Mouse (Mus musculus) neural tube, embryonic 13.5 days (tissue): Measurements from ENCODE around the gene Slc2a1. TPM values are rescaled to one million over a fixed set of nuclear protein-coding genes. Genes with fewer than 3 reads are reported as not detected.

Source experiments
- ATAC-seq: fragments of 200-750 bp; cut with Nextera tagmentation; 2 replicates; pipeline ENCODE4 v1.8.0; 2017; ENCODE audit warnings: low read depth, mild to moderate bottlenecking, moderate TSS enrichment, moderate library complexity
- H3K27ac ChIP-seq: fragments of 300-500 bp; sonication (generic); replicated peaks from 2 replicates; pipeline ENCODE4 v1.5.1; 2015; ENCODE audit warnings: moderate library complexity, mild to moderate bottlenecking, inconsistent platforms
- H3K27me3 ChIP-seq: fragments of 300-500 bp; sonication (generic); 2 replicates; pipeline ENCODE4 v1.6.1; 2015; ENCODE audit warnings: mild to moderate bottlenecking, inconsistent platforms
- H3K36me3 ChIP-seq: fragments of 300-500 bp; sonication (generic); 2 replicates; pipeline ENCODE4 v1.6.1; 2015; ENCODE audit warnings: mild to moderate bottlenecking, inconsistent platforms
- H3K4me1 ChIP-seq: fragments of 300-500 bp; sonication (generic); replicated peaks from 2 replicates; pipeline ENCODE4 v1.6.1; 2015; ENCODE audit warnings: inconsistent platforms
- H3K4me2 ChIP-seq: fragments of 300-500 bp; sonication (generic); 2 replicates; pipeline ENCODE4 v1.6.1; 2015; ENCODE audit warnings: inconsistent platforms, mild to moderate bottlenecking, moderate library complexity
- H3K4me3 ChIP-seq: fragments of 300-500 bp; sonication (generic); 2 replicates; pipeline ENCODE4 v1.5.1; 2015; ENCODE audit warnings: mild to moderate bottlenecking, inconsistent platforms
- H3K9ac ChIP-seq: fragments of 300-500 bp; sonication (generic); 2 replicates; pipeline ENCODE4 v1.6.1; 2015; ENCODE audit warnings: moderate library complexity, mild to moderate bottlenecking, inconsistent platforms
- H3K9me3 ChIP-seq: fragments of 300-500 bp; sonication (generic); 2 replicates; pipeline ENCODE4 v1.6.1; 2016; ENCODE audit warnings: inconsistent platforms
- WGBS: fragments of 180-500 bp; shearing (Covaris S2); methylation state at CpG from one replicate; pipeline ENCODE4 v1.1.7; 2015; 5-methylcytosine and 5-hydroxymethylcytosine counted together
- polyA plus RNA-seq: library from polyadenylated mRNA; unstranded; fragments of >200 nt; fragmentation: Nextera tagmentation; extraction: Ambion mirVana; gene quantifications from 2 replicates; pipeline ENCODE4 v1.2.1, GENCODE M21; 2015

Gene Slc2a1
- polyA plus RNA-seq, 1 experiment from 2014 or later = 90.4 TPM

DNA sequence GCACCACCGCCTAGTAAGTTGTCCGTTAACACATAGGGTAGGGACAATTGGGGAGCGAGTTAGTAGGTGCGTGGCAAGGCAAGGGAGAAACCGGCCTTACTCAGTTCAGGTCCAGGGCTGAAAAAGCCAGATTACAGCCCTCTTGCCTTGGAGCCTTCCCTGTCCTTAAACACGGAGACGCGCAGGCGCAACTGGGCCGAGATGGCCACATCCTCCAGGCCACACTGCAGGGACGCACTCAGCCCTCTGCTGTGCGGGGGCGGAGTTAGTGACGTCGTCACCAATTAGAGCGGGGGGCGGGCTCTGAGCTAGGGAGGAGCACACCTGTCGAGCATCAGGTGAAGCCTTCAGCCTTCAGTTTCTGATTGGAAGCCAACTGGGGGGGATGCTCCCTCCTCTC is 29.7 kb downstream of the Slc2a1 start:
- 0 out of 2 replicates have a peak overlapping the region, but pooled peaks have one; percentile 20 for H3K27ac ChIP-seq

DNA sequence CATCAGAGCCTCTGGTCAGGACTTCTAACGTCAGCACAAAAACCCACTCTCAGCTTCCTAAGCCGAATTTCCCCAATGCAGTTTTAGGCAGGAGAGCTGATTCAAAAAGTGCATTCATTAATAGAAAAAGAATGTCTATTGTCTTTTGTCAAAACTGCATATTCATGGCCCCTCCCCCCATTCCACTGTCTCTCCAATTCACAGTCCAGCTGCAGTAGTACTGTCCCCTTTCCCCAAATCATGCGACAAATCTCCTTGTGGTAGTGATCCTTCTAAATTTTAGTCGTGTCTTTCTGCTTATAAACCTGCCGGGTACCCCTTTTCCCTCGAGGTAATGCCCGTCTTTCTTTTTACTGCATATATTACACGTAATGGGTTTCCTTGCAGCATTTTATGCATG is 30.3 kb downstream of the Slc2a1 start:
- Histone ChIP-seq H3K9me3 (no peaks in the 10 kb centered on the region), H3K36me3 (peaks cover 36% of the 10 kb centered on the region), H3K4me3 (peak overlapping the region; percentile 33; the same call in 1 of the 2 replicates), H3K4me2 (peak overlapping the region; percentile 57), H3K27me3 (no peaks in the 10 kb centered on the region), H3K27ac (0 out of 2 replicates have a peak overlapping the region, but pooled peaks have one; percentile 13), H3K4me1 (peaks cover 21% of the 10 kb centered on the region; the same call in 1 of the 2 replicates), H3K9ac (peak overlapping the region; percentile 34; the same call in 1 of the 2 replicates)
- no peak for ATAC-seq
- 50% methylated on average over 8 of the region's 8 CpGs for WGBS

More for the DNA sequence above, 29.7 kb downstream of the Slc2a1 start:
- peaks cover 42% of the 10 kb centered on the region for H3K36me3 ChIP-seq
- peaks cover 21% of the 10 kb centered on the region; the same call in 1 of the 2 replicates for H3K4me1 ChIP-seq
- H3K27me3 ChIP-seq = no peaks in the 10 kb centered on the region
- peak overlapping the region; percentile 57 for H3K4me2 ChIP-seq
- no peaks in the 10 kb centered on the region for H3K9me3 ChIP-seq
- peak; percentile 90 for ATAC-seq
- H3K4me3 ChIP-seq = peak overlapping the region; percentile 33
- H3K9ac ChIP-seq = peak overlapping the region; percentile 55
- 9% methylated on average over 18 of the region's 18 CpGs for WGBS

DNA sequence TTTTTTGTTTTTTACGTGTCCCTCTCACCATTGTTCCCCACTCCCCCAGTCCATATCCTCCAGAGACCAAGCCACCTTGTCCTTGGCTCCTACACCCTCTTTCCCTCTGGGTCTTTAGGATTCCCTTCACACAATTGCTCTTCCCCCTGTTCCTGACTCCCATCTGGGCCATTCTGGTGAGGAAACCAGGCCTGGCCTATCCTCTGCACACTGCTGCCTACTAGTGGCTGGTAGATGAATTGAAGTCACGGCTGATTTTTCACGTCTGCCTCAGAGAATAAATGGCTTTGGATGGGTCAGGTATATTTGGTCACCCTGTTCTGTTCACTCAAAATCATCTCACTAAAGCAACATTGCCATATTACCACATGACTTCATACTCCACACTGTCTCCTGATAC is 31.6 kb downstream of the Slc2a1 start:
- H3K4me1 ChIP-seq = peaks cover 21% of the 10 kb centered on the region; the same call in 1 of the 2 replicates
- no peak for ATAC-seq
- no peak overlapping the region for H3K27ac ChIP-seq
- peaks cover 23% of the 10 kb centered on the region for H3K36me3 ChIP-seq
- no peak overlapping the region for H3K4me3 ChIP-seq
- no peak overlapping the region for H3K9ac ChIP-seq
- no peaks in the 10 kb centered on the region for H3K9me3 ChIP-seq
- no peak overlapping the region for H3K4me2 ChIP-seq
- H3K27me3 ChIP-seq = no peaks in the 10 kb centered on the region
- 39% methylated on average over 3 of the region's 3 CpGs for WGBS

GRCm38 (mm10) chr4:119141191-119141590 is 32.7 kb downstream of the Slc2a1 start:
- H3K27ac ChIP-seq = no peak overlapping the region
- peaks cover 21% of the 10 kb centered on the region; the same call in 1 of the 2 replicates for H3K4me1 ChIP-seq
- H3K4me3 ChIP-seq = no peak overlapping the region
- no peak overlapping the region for H3K9ac ChIP-seq
- H3K9me3 ChIP-seq = no peaks in the 10 kb centered on the region
- no peak overlapping the region for H3K4me2 ChIP-seq
- no peaks in the 10 kb centered on the region for H3K27me3 ChIP-seq
- no peak for ATAC-seq
- peaks cover 12% of the 10 kb centered on the region for H3K36me3 ChIP-seq
- 44% methylated on average over 10 of the region's 10 CpGs for WGBS

GRCm38 (mm10) chr4:119142230-119142871 is 33.8 kb downstream of the Slc2a1 start:
- ATAC-seq = peak; percentile 71
- 27% methylated on average over 24 of the region's 24 CpGs for WGBS
- Histone ChIP-seq H3K4me3 (peak overlapping the region; percentile 27), H3K36me3 (0 out of 2 replicates have a peak, but pooled peaks cover under 1% of the 10 kb centered on the region), H3K27ac (no peak overlapping the region), H3K9me3 (no peaks in the 10 kb centered on the region), H3K4me2 (peak overlapping the region; percentile 49), H3K9ac (peak overlapping the region; percentile 41), H3K4me1 (peaks cover 21% of the 10 kb centered on the region; the same call in 1 of the 2 replicates), H3K27me3 (no peaks in the 10 kb centered on the region)

DNA sequence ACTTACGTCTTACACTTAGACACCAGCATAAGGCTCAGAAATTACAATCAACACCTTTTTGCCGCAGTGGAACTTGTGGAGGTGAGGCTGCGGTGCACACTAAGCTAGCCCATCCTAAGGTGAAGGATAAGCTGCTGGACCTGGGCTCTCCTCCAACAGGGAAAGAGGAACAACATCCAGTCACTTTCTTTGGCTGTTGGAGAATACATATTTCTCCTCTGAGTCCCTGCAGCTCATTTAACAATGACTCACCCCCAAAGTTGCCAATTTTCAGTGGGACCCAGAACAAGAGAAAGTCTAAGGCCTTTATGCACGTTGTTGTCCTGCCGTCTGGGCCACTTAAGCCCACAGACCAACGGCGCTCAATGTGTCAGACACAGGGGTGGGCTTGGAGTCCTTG is 38.3 kb downstream of the Slc2a1 start:
- no peak for ATAC-seq
- H3K36me3 ChIP-seq = no peaks in the 10 kb centered on the region
- no peaks in the 10 kb centered on the region for H3K9me3 ChIP-seq
- WGBS = 90% methylated on average over 7 of the region's 7 CpGs
- H3K27ac ChIP-seq = no peak overlapping the region
- 0 out of 2 replicates have a peak, but pooled peaks cover 6% of the 10 kb centered on the region for H3K4me1 ChIP-seq
- no peak overlapping the region for H3K4me2 ChIP-seq
- no peak overlapping the region for H3K4me3 ChIP-seq
- no peaks in the 10 kb centered on the region for H3K27me3 ChIP-seq
- no peak overlapping the region for H3K9ac ChIP-seq

DNA sequence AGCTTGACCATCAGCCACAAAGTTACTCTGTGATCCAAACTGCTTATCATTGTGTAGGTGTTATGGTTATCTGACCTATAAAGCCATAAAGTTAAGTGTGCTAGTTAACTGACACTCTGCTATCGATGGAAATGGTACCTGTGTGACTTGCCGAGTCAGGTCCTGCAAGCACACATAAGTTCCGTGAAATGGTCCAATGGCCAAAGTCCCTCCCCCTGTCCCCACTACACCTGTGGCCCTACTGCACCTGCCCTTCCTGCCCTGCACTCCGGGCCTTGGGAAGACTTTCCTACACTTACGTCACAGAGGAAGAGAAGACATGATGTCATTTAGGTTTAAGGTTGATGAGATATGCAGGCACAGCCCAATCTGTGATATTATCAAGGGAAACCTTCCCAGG is 38.8 kb downstream of the Slc2a1 start:
- Histone ChIP-seq H3K4me3 (no peak overlapping the region), H3K27me3 (no peaks in the 10 kb centered on the region), H3K9me3 (no peaks in the 10 kb centered on the region), H3K4me2 (no peak overlapping the region), H3K4me1 (0 out of 2 replicates have a peak, but pooled peaks cover 4% of the 10 kb centered on the region), H3K27ac (no peak overlapping the region), H3K9ac (no peak overlapping the region), H3K36me3 (no peaks in the 10 kb centered on the region)
- whole genome bisulfite sequencing = 92% methylated on average over 5 of the region's 5 CpGs
- ATAC-seq = no peak

DNA sequence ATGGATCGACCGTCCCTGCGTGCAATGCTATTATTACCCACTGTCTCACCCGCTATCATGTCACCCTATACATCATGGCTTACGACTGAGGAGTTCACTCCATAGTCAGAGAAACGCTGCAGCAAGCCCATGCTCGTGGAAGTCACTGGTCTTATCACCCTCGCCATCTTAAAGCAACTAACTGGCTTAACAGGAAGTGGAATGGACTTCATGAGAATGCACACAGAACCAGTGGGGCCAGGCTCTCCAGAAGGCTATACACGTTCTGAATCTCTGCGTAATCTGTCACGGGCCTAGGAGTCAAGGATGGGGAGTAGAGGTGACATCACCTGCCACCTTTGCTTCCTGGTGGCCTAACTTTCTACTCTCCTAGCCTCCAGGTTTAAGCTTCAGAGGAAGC is 40.2 kb downstream of the Slc2a1 start:
- no peak overlapping the region for H3K4me2 ChIP-seq
- no peak overlapping the region for H3K9ac ChIP-seq
- H3K9me3 ChIP-seq = no peaks in the 10 kb centered on the region
- H3K4me3 ChIP-seq = no peak overlapping the region
- no peak for ATAC-seq
- no peak overlapping the region for H3K27ac ChIP-seq
- 87% methylated on average over 11 of the region's 11 CpGs for WGBS
- H3K36me3 ChIP-seq = no peaks in the 10 kb centered on the region
- H3K27me3 ChIP-seq = no peaks in the 10 kb centered on the region
- H3K4me1 ChIP-seq = no peaks in the 10 kb centered on the region

GRCm38 (mm10) chr4:119157186-119157585 is 48.7 kb downstream of the Slc2a1 start:
- Histone ChIP-seq H3K27me3 (no peaks in the 10 kb centered on the region), H3K9ac (no peak overlapping the region), H3K27ac (no peak overlapping the region), H3K4me2 (no peak overlapping the region), H3K4me3 (no peak overlapping the region), H3K4me1 (no peaks in the 10 kb centered on the region), H3K36me3 (no peaks in the 10 kb centered on the region), H3K9me3 (no peaks in the 10 kb centered on the region)
- WGBS = 39% methylated on average over 2 of the region's 2 CpGs
- ATAC-seq = no peak

DNA sequence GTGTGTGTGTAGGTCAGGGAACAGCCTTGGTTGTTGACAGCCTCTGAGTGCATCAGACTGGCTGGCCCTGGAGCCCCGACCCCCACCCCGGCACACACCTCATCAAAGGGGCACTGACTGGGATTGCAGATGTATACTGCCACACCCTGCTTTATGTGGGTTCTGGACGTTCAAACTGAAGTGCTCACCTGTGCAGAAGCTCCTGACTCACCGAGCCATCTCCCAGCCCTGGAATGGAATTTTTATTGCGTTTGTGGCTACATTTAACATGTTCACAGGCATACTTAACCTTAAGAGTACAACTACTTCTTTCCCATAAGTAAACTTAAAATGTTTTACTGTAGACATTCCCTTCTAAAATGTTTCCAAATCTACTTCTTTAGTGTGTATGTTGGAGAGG is 49.4 kb downstream of the Slc2a1 start:
- Histone ChIP-seq H3K4me1 (no peaks in the 10 kb centered on the region), H3K27me3 (no peaks in the 10 kb centered on the region), H3K27ac (no peak overlapping the region), H3K36me3 (no peaks in the 10 kb centered on the region), H3K4me3 (no peak overlapping the region), H3K9ac (no peak overlapping the region), H3K9me3 (no peaks in the 10 kb centered on the region), H3K4me2 (no peak overlapping the region)
- 84% methylated on average over 5 of the region's 5 CpGs for WGBS
- ATAC-seq = no peak

DNA sequence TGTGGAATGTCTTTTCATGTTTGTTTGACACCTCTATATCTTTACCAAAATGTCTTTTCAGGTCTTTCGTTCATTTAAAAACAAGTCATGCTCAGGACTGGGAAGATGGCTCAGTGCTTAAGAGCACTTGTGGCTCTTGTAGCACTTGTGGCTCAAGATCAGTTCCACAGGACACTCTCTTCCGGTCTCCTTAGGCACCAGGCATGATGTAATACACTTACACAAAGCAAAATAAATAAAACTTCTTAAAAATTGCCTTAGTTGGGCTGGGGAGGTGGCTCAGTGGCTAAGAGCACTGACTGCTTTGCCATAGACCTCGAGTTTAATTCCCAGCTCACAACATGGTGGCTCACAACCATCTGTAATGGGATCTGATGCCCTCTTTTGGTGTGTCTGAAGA is 52.8 kb downstream of the Slc2a1 start:
- Histone ChIP-seq H3K9ac (no peak overlapping the region), H3K4me1 (no peaks in the 10 kb centered on the region), H3K9me3 (no peaks in the 10 kb centered on the region), H3K4me2 (no peak overlapping the region), H3K27me3 (no peaks in the 10 kb centered on the region), H3K36me3 (no peaks in the 10 kb centered on the region), H3K27ac (no peak overlapping the region), H3K4me3 (no peak overlapping the region)
- ATAC-seq = no peak
- 78% methylated on average over 3 of the region's 3 CpGs for WGBS

GRCm38 (mm10) chr4:119162990-119163389 is 54.5 kb downstream of the Slc2a1 start:
- Histone ChIP-seq H3K9ac (no peak overlapping the region), H3K27me3 (no peaks in the 10 kb centered on the region), H3K4me1 (no peaks in the 10 kb centered on the region), H3K27ac (no peak overlapping the region), H3K4me3 (no peak overlapping the region), H3K9me3 (no peaks in the 10 kb centered on the region), H3K4me2 (no peak overlapping the region), H3K36me3 (no peaks in the 10 kb centered on the region; the same call in 1 of the 2 replicates)
- 74% methylated on average over 4 of the region's 4 CpGs for WGBS
- ATAC-seq = no peak

GRCm38 (mm10) chr4:119165916-119166315 is 57.4 kb downstream of the Slc2a1 start:
- ATAC-seq = no peak
- Histone ChIP-seq H3K36me3 (peaks cover 29% of the 10 kb centered on the region), H3K9ac (no peak overlapping the region), H3K4me2 (no peak overlapping the region), H3K9me3 (no peaks in the 10 kb centered on the region), H3K27ac (no peak overlapping the region), H3K4me3 (no peak overlapping the region), H3K4me1 (no peaks in the 10 kb centered on the region), H3K27me3 (no peaks in the 10 kb centered on the region)
- 84% methylated on average over 7 of the region's 7 CpGs for WGBS
